Mouse (Mus musculus): ENCODE results near the gene Rnf215. TPM values are rescaled to one million over a fixed set of nuclear protein-coding genes. Genes with fewer than 3 reads are reported as not detected.
"Not testable (repeated sequence)": the region's sequence is repeated elsewhere in the genome, so short reads cannot be mapped to it uniquely, and the experiment has no call there.

Rnf215 gene
- polyA plus RNA-seq, 1 experiment, result 39.5 TPM

DNA sequence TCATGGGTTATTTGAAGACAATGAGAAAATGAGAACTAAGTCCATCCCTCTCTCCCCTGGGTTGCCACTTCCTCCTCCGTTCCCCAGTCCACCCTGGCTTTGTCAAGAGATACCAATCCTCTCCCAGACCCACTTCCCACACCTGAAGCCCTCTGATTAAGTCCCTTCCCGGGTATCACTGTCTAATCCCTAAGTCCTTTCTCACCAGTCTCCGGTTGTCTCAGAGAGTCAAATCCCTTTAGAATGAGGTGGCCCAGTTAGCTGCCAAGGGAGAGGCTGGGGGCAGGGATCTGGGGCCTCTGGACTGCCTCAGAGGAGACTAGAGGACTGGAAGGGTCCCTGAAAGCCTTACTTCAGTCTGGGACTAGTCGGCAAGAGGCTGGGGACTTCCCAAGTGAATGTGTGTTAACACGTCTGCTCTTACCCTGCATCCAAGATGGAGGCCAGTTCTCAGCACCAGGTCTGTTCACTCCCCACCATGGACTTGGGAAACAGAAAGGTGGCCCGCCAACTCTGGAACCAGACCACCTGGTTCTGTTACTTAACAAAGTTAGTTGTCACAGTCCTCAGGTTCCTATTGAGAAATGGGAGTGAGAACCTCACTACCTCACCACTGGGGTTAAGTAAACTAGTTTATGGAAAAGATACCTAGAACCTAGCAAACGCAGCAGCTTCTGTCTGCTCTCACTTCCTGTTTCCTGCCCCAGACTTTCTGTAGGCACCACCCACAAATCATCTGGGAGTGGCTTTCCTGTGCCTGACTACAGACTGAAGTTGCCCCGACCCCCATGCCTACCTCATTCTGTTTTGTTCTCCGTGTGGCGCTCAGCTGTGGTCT is 12.0 kb upstream of the Rnf215 start, which contains the start of gene Sec14l2:
Gene Sec14l2 (minus strand): TSS at position 674 of the 838 bp plus-strand sequence.
- DNase-seq, result no peak
- no peaks in the 10 kb centered on the region for H3K4me1 ChIP-seq (ENCODE audit: control insufficient read depth, insufficient read depth, low read length)
- WGBS, result 80% methylated on average over 10 of the region's 10 CpGs
- no peak within 1 kb of the TSS for H3K27ac ChIP-seq (ENCODE audit: insufficient read depth, low read length)
- TF ChIP-seq CTCF (IDR thresholded peaks at IDR 0.05; ENCODE audit: borderline replicate concordance, insufficient read depth, low read depth, low read length), result no peak
- TF ChIP-seq POLR2A (IDR thresholded peaks at IDR 0.05; ENCODE audit: borderline replicate concordance, insufficient read depth, low read length), result no peak
- no peak within 1 kb of the TSS for H3K4me3 ChIP-seq (replicated peaks; ENCODE audit: insufficient read depth, low read depth, low read length)
- H3K27me3 ChIP-seq (ENCODE audit: control insufficient read depth, insufficient read depth, low read length), result no peaks in the 10 kb centered on the region

DNA sequence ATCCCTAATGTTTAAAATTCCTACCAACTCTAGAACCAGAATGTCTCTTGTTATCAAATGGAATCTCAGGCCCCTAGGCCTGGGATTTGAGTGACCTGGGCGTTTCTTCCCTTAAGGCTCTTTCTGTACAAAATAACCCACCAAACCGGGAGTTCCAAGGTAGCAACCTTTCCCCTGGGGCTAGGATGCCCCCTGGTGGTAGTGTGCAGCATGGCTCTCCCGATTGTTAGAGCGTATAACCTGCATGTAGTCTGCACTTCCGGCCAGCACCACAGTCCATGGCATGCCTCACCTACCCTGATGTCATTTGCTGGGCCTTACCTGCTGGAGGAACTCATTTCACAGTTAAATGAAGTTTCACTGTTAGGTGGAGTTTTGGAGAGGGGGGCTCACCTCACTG is 11.1 kb upstream of the Rnf215 start:
- Histone ChIP-seq H3K27me3 (ENCODE audit: control insufficient read depth, insufficient read depth, low read length) (no peaks in the 10 kb centered on the region), H3K4me3 (replicated peaks; ENCODE audit: insufficient read depth, low read depth, low read length) (no peak overlapping the region), H3K4me1 (ENCODE audit: control insufficient read depth, insufficient read depth, low read length) (no peaks in the 10 kb centered on the region), H3K27ac (ENCODE audit: insufficient read depth, low read length) (no peak overlapping the region)
- TF ChIP-seq CTCF (IDR thresholded peaks at IDR 0.05; ENCODE audit: borderline replicate concordance, insufficient read depth, low read depth, low read length) (peak; percentile 58), POLR2A (IDR thresholded peaks at IDR 0.05; ENCODE audit: borderline replicate concordance, insufficient read depth, low read length) (no peak)
- no peak for DNase-seq
- WGBS, result 55% methylated on average over 5 of the region's 5 CpGs

DNA sequence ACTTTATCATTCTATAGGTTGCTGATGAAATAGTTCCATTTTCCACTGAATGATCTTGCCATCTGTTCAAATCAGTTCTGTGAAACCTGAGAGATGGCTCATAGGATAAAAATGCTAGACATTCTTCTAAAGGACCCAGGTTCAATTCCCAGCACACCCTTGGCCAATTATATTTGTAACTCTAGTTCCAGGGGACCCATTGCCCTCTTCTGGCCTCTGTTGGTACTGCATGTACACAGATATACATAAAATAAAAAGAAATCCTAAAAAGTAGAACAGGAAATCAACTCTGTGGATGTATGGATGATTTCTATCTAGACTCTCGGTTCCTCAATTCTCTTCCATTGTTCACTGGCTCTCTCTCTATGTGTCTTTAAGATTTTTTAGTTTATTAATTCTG is 7.9 kb upstream of the Rnf215 start:
- TF ChIP-seq POLR2A (IDR thresholded peaks at IDR 0.05; ENCODE audit: borderline replicate concordance, insufficient read depth, low read length) (no peak), CTCF (IDR thresholded peaks at IDR 0.05; ENCODE audit: borderline replicate concordance, insufficient read depth, low read depth, low read length) (no peak)
- no peak for DNase-seq

DNA sequence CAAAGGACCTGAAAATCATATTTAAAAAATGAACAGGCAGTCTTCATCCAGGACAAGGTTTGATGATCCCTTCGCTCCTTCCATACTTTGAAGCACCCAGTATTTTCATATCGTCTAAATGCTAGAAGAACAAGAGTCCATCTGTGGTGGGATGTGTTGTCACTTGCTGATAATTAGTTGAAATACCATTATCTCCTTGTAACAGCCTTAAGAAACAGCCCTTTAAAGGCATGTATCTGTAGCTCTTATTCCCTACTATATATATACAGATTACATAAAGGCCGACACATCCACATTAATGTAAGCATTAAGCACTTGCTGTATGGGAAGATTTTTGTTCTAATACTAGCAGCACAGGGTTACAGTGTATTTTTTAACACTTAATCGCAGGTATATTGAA is 6.5 kb upstream of the Rnf215 start:
- WGBS, result 96% methylated on average over 4 of the region's 4 CpGs
- H3K27ac ChIP-seq (ENCODE audit: insufficient read depth, low read length); H3K27me3 ChIP-seq (ENCODE audit: control insufficient read depth, insufficient read depth, low read length); H3K4me1 ChIP-seq (ENCODE audit: control insufficient read depth, insufficient read depth, low read length); H3K4me3 ChIP-seq (replicated peaks; ENCODE audit: insufficient read depth, low read depth, low read length); DNase-seq: not testable (repeated sequence)

More for the DNA sequence above, 7.9 kb upstream of the Rnf215 start:
- Histone ChIP-seq H3K4me3 (replicated peaks; ENCODE audit: insufficient read depth, low read depth, low read length) (no peak overlapping the region), H3K27me3 (ENCODE audit: control insufficient read depth, insufficient read depth, low read length) (no peaks in the 10 kb centered on the region), H3K4me1 (ENCODE audit: control insufficient read depth, insufficient read depth, low read length) (no peaks in the 10 kb centered on the region), H3K27ac (ENCODE audit: insufficient read depth, low read length) (no peak overlapping the region)
- 98% methylated on average over 1 of the region's 1 CpGs for WGBS

DNA sequence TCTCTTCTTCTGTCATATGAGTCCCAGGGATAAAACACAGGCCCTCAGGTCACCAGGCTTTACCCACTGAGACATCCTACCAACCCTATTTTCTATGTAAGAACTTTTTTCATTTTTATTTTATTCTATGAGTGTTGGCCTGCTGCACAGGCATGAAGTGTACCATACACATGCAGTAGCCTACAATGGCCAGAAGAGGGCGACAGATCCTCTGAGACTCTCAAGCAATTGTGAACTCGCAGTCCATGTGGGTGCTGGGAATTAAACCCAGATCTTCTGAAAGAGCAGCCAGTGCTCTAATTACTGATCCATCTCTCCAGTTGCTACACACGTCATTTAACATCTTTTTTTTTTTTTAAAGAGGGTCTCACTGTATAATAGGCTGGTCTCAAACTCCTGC is 1.6 kb upstream of the Rnf215 start:
- H3K4me1 ChIP-seq (ENCODE audit: control insufficient read depth, insufficient read depth, low read length), result peaks cover 5% of the 10 kb centered on the region; the same call in 1 of the 2 replicates
- peak in 1 of 2 experiments; percentile 24 for DNase-seq
- H3K4me3 ChIP-seq (replicated peaks; ENCODE audit: insufficient read depth, low read depth, low read length), result no peak overlapping the region
- no peak overlapping the region for H3K27ac ChIP-seq (ENCODE audit: insufficient read depth, low read length)
- no peaks in the 10 kb centered on the region for H3K27me3 ChIP-seq (ENCODE audit: control insufficient read depth, insufficient read depth, low read length)
- TF ChIP-seq CTCF (IDR thresholded peaks at IDR 0.05; ENCODE audit: borderline replicate concordance, insufficient read depth, low read depth, low read length) (peak; percentile 26), POLR2A (IDR thresholded peaks at IDR 0.05; ENCODE audit: borderline replicate concordance, insufficient read depth, low read length) (no peak)
- 58% methylated on average over 3 of the region's 3 CpGs for WGBS

DNA sequence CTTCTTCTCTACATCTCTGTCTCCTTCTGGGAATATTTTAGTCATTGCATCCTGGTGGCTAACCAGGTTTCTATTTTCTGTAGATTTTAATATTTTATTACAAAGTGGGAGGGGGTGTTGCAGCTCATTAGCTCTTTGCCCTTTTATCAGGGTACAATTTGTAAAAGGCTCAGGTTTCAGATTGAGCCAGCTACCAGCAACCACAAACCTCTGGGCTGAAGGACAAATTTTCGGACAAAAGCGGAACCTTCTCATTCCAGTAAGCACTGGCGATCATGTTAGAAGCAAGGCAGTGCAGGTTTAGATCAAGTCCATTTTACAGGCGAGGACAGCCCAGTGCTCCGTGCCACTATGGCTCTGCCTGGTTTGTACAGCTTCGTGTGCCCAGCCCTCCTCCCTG is 602 bp upstream of the Rnf215 start:
- TF ChIP-seq POLR2A (IDR thresholded peaks at IDR 0.05; ENCODE audit: borderline replicate concordance, insufficient read depth, low read length), result no peak
- no peak for TF ChIP-seq CTCF (IDR thresholded peaks at IDR 0.05; ENCODE audit: borderline replicate concordance, insufficient read depth, low read depth, low read length)
- Histone ChIP-seq H3K27me3 (ENCODE audit: control insufficient read depth, insufficient read depth, low read length) (no peaks in the 10 kb centered on the region), H3K4me1 (ENCODE audit: control insufficient read depth, insufficient read depth, low read length) (peaks cover 5% of the 10 kb centered on the region; the same call in 1 of the 2 replicates), H3K27ac (ENCODE audit: insufficient read depth, low read length) (peak overlapping the region; percentile 44), H3K4me3 (replicated peaks; ENCODE audit: insufficient read depth, low read depth, low read length) (peak overlapping the region; percentile 92)
- WGBS, result 61% methylated on average over 6 of the region's 6 CpGs
- no peak for DNase-seq

DNA sequence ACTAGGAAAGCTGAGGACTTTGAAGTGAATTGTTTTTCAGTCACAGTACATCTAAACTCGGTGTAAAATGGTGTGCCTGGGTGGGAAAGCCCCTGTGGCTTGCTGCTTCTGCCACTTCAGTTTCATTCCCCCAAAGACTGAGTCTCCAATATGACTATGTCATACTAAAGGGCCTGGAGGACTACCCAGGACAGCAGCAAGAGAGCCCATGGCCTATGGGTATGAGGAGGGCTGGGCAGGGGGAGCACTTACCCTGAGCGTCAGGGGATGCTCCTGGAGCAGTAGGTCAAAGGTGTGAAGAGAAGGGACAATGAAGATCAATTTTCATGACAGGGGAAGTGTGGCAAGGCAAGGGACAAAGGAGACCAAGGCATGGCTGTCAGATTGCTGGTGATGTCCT is 4.0 kb downstream of the Rnf215 start:
- Histone ChIP-seq H3K4me3 (replicated peaks; ENCODE audit: insufficient read depth, low read depth, low read length) (no peak overlapping the region), H3K27me3 (ENCODE audit: control insufficient read depth, insufficient read depth, low read length) (no peaks in the 10 kb centered on the region), H3K27ac (ENCODE audit: insufficient read depth, low read length) (no peak overlapping the region), H3K4me1 (ENCODE audit: control insufficient read depth, insufficient read depth, low read length) (peaks cover 5% of the 10 kb centered on the region; the same call in 1 of the 2 replicates)
- DNase-seq, result no peak
- no peak for TF ChIP-seq CTCF (IDR thresholded peaks at IDR 0.05; ENCODE audit: borderline replicate concordance, insufficient read depth, low read depth, low read length)
- no peak for TF ChIP-seq POLR2A (IDR thresholded peaks at IDR 0.05; ENCODE audit: borderline replicate concordance, insufficient read depth, low read length)
- 83% methylated on average over 2 of the region's 2 CpGs for WGBS

DNA sequence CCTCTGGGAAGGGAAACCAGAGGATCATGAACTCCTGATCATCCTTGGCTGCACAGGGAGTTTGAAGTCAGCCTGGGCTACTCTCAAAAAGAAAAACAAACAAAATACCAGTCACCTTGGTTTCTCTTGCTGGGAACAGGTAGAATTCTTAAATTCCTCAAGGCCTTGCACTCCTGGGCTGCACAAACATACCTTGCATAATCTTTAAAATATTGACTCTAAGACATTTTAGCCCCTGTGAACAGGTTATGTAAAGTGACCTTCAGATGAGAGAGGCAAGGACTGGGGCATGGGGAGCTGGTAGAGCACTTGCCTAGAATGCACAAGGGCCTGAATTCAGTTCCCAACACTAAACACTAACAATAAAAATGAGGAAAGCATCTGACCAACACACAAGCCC is 6.5 kb downstream of the Rnf215 start:
- Histone ChIP-seq H3K4me1 (ENCODE audit: control insufficient read depth, insufficient read depth, low read length) (peaks cover 3% of the 10 kb centered on the region; the same call in 1 of the 2 replicates), H3K4me3 (replicated peaks; ENCODE audit: insufficient read depth, low read depth, low read length) (no peak overlapping the region), H3K27ac (ENCODE audit: insufficient read depth, low read length) (no peak overlapping the region), H3K27me3 (ENCODE audit: control insufficient read depth, insufficient read depth, low read length) (no peaks in the 10 kb centered on the region)
- no peak for DNase-seq
- no peak for TF ChIP-seq POLR2A (IDR thresholded peaks at IDR 0.05; ENCODE audit: borderline replicate concordance, insufficient read depth, low read length)
- no peak for TF ChIP-seq CTCF (IDR thresholded peaks at IDR 0.05; ENCODE audit: borderline replicate concordance, insufficient read depth, low read depth, low read length)
